Mouse (Mus musculus): ENCODE results near the gene Bcl2l15. TPM values are rescaled to one million over a fixed set of nuclear protein-coding genes. Genes with fewer than 3 reads are reported as not detected.
A peak's percentile ranks its signal among the peaks of the same experiment; 100 is the strongest.
"Not testable (repeated sequence)": the region's sequence is repeated elsewhere in the genome, so short reads cannot be mapped to it uniquely, and the experiment has no call there.

Gene Bcl2l15
- polyA plus RNA-seq, 1 experiment from 2014 or later: 0.14 TPM

DNA sequence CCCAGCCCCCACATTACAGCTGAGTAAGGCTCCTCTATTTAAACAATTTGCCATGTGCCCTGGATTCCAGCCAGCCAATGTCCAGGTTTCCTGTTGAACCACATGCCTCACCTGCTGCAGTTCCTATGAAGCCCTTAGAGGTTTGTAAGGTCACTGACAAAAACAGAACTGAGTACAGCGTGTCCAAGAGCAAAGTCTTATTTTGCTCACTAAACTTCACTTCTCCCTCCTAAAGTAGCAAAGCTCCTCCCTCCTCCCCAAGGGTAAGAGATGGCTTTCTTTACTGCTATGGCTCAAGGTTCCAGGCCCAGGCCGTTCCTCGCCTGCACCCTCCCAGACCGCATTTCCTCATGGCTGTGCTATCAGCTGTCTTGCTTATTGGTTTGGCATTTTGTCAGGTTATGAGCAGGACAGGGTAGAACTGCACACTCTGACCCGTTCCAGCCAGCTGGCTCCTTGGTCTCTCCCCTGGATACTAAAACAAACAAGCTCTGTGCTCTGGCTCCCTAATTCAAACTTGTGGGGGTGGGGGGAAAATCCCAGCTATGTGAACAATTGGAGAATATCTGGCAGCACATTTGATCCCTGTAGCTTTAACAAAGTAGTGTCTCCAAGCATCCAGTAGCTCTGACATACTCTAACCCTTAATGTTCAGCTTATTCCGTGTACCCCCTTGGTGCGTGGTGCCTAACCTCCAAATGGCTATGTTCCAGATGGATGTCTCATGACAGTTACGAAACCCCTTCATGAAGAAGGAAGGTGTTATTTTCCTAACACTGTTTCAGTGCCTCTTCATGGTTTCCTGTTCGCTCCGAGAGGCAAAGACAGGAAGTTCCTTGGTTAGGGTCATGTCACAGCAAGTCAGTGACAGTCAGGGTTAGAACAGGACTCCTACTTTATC lies 30.5 kb upstream of the Bcl2l15 start:
- peak overlapping the region; percentile 82 for H3K27ac ChIP-seq
- no peak overlapping the region for H3K4me2 ChIP-seq
- no peak overlapping the region for H3K9ac ChIP-seq
- H3K9me3 ChIP-seq (replicated peaks): no peaks in the 10 kb centered on the region
- WGBS: 59% methylated on average over 10 of the region's 10 CpGs
- H3K4me1 ChIP-seq: peaks cover 6% of the 10 kb centered on the region; the same call in 1 of the 2 replicates
- H3K4me3 ChIP-seq (replicated peaks): no peak overlapping the region
- ATAC-seq (replicated peaks; ENCODE audit: low FRiP score): peak; percentile 79
- no peaks in the 10 kb centered on the region for H3K27me3 ChIP-seq
- peaks cover 50% of the 10 kb centered on the region for H3K36me3 ChIP-seq

- no peak for ATAC-seq (replicated peaks; ENCODE audit: low FRiP score)
Observed at GRCm38 (mm10) chr3:103802861-103803260, 29.5 kb upstream of the Bcl2l15 start.

GRCm38 (mm10) chr3:103805671-103806070 lies 26.7 kb upstream of the Bcl2l15 start:
- WGBS: 90% methylated on average over 1 of the region's 1 CpGs
- H3K27me3 ChIP-seq: no peaks in the 10 kb centered on the region
- H3K4me2 ChIP-seq: no peak overlapping the region
- H3K36me3 ChIP-seq: peaks cover 55% of the 10 kb centered on the region
- H3K4me3 ChIP-seq (replicated peaks): no peak overlapping the region
- H3K9me3 ChIP-seq (replicated peaks): no peaks in the 10 kb centered on the region
- no peak overlapping the region for H3K27ac ChIP-seq
- no peak for ATAC-seq (replicated peaks; ENCODE audit: low FRiP score)
- peaks cover 23% of the 10 kb centered on the region for H3K4me1 ChIP-seq
- H3K9ac ChIP-seq: no peak overlapping the region

More at GRCm38 (mm10) chr3:103802861-103803260, 29.5 kb upstream of the Bcl2l15 start:
- WGBS: 81% methylated on average over 8 of the region's 8 CpGs
- no peaks in the 10 kb centered on the region for H3K9me3 ChIP-seq (replicated peaks)
- peaks cover 55% of the 10 kb centered on the region for H3K36me3 ChIP-seq
- H3K4me3 ChIP-seq (replicated peaks): no peak overlapping the region
- H3K4me1 ChIP-seq: peaks cover 8% of the 10 kb centered on the region
- no peak overlapping the region for H3K4me2 ChIP-seq
- H3K27ac ChIP-seq: peak overlapping the region; percentile 19; the same call in 1 of the 2 replicates
- no peaks in the 10 kb centered on the region for H3K27me3 ChIP-seq
- H3K9ac ChIP-seq: no peak overlapping the region

GRCm38 (mm10) chr3:103808891-103809798 lies 23.3 kb upstream of the Bcl2l15 start, which contains the start of the genes Dclre1b, Ap4b1 and Gm43064:
TSS of gene Dclre1b (minus strand) at chr3:103809444.
TSS of gene Ap4b1 (plus strand) at chr3:103809520.
TSS of gene Gm43064 (plus strand) at chr3:103809573.
- Histone ChIP-seq H3K27ac (peak within 1 kb of the TSS; percentile 96), H3K4me1 (peaks cover 17% of the 10 kb centered on the region), H3K36me3 (peaks cover 43% of the 10 kb centered on the region), H3K4me3 (replicated peaks) (peak within 1 kb of the TSS; percentile 88), H3K9ac (peak within 1 kb of the TSS; percentile 80), H3K27me3 (no peaks in the 10 kb centered on the region), H3K4me2 (peak within 1 kb of the TSS; percentile 74), H3K9me3 (replicated peaks) (no peaks in the 10 kb centered on the region)
- ATAC-seq (replicated peaks; ENCODE audit: low FRiP score): peak; percentile 98
- WGBS: under 1% methylated on average over 64 of the region's 70 CpGs

DNA sequence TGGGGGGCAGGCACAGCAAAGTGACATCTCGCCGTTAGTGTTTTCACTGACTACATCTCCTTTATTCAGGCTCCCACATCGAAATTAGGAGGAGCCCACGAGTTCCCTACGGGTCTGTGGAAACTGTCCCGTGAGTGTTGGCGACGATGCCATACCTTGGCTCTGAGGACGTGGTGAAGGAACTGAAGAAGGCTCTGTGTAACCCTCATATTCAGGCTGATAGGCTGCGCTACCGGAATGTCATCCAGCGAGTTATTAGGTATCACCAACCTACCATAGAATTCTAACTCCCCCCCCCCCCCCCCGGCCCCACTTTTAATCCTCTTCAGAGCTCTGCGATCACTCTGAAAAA lies 22.6 kb upstream of the Bcl2l15 start:
- Histone ChIP-seq H3K9me3 (replicated peaks) (no peaks in the 10 kb centered on the region), H3K4me2 (peak overlapping the region; percentile 74), H3K9ac (peak overlapping the region; percentile 80), H3K27ac (peak overlapping the region; percentile 96), H3K4me1 (peaks cover 17% of the 10 kb centered on the region), H3K27me3 (no peaks in the 10 kb centered on the region), H3K4me3 (replicated peaks) (peak overlapping the region; percentile 88), H3K36me3 (peaks cover 40% of the 10 kb centered on the region)
- peak; percentile 61; the same call in 1 of the 2 replicates for ATAC-seq (replicated peaks; ENCODE audit: low FRiP score)
- 2% methylated on average over 14 of the region's 14 CpGs for WGBS

DNA sequence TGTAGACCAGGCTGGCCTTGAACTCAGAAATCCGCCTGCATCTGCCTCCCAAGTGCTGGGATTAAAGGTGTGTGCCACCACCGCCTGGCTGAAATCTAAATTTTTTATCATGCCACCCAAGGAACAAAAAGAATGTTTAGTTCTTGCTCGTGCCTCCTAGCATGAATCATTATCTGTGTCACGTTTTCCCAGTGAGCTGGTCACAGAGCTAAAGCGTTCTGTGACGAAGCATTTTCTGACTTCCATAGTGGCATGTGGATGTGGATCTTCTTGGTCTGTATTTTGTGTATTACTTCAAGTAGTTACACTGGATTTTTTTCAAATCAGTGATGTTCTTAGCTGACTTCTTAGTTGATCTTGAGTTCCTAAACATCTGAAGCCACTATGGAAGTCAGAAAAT lies 21.4 kb upstream of the Bcl2l15 start:
- peak overlapping the region; percentile 74; the same call in 1 of the 2 replicates for H3K4me2 ChIP-seq
- peaks cover 17% of the 10 kb centered on the region for H3K4me1 ChIP-seq
- WGBS: 87% methylated on average over 6 of the region's 6 CpGs
- ATAC-seq (replicated peaks; ENCODE audit: low FRiP score): no peak
- H3K36me3 ChIP-seq: peaks cover 41% of the 10 kb centered on the region
- H3K9ac ChIP-seq: no peak overlapping the region
- no peak overlapping the region for H3K4me3 ChIP-seq (replicated peaks)
- H3K27ac ChIP-seq: no peak overlapping the region
- H3K27me3 ChIP-seq: no peaks in the 10 kb centered on the region
- no peaks in the 10 kb centered on the region for H3K9me3 ChIP-seq (replicated peaks)

DNA sequence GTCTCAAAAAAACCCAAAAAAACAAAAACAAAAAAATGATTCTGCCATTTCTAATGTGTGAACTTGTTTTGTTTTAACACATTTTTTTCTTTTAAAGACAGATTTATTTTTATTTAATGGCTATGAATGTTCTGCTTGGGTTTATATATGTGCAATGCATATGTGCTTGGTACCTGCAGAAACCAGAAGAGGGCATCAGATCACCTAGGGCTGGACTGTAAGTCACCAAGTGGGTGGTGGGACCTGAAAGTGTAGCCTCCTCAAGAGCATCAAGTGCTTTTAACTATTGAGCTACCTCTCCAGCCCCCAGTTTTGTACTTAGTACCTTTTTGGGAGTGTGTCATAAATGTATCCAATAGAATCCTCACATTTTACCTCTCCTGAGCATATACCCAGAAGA lies 4.9 kb upstream of the Bcl2l15 start:
- peaks cover 7% of the 10 kb centered on the region for H3K36me3 ChIP-seq
- ATAC-seq (replicated peaks; ENCODE audit: low FRiP score): no peak
- no peaks in the 10 kb centered on the region for H3K27me3 ChIP-seq
- H3K9ac ChIP-seq: no peak overlapping the region
- H3K4me3 ChIP-seq (replicated peaks): no peak overlapping the region
- no peak overlapping the region for H3K4me2 ChIP-seq
- no peak overlapping the region for H3K27ac ChIP-seq
- no peaks in the 10 kb centered on the region for H3K4me1 ChIP-seq
- H3K9me3 ChIP-seq (replicated peaks): no peaks in the 10 kb centered on the region

DNA sequence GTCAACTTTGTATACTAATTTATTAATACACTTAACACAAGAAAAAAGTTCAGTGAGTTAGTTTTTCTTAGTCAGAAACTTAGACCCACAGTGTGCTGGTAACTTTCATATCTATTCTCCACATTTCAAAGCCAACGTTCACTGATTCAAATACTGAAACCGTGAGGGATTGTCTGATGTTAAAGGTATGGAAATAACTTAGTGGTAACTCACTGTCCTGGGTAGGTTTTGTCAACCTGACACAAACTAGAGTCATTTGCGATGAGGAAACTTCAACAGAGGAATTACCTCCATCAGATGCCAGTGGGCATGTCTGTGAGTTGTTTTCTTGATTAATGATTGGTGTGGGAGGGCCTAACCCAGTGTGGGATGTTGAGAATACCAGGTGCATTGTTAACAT lies 3.4 kb upstream of the Bcl2l15 start:
- Histone ChIP-seq H3K9ac (no peak overlapping the region), H3K36me3 (no peaks in the 10 kb centered on the region), H3K4me1 (no peaks in the 10 kb centered on the region), H3K4me2 (no peak overlapping the region), H3K27me3 (no peaks in the 10 kb centered on the region), H3K27ac (no peak overlapping the region), H3K4me3 (replicated peaks) (no peak overlapping the region), H3K9me3 (replicated peaks) (no peaks in the 10 kb centered on the region)
- 78% methylated on average over 3 of the region's 3 CpGs for WGBS
- ATAC-seq (replicated peaks; ENCODE audit: low FRiP score): no peak

- H3K27me3 ChIP-seq; H3K4me3 ChIP-seq (replicated peaks); H3K9ac ChIP-seq; ATAC-seq (replicated peaks; ENCODE audit: low FRiP score); H3K4me1 ChIP-seq; H3K9me3 ChIP-seq (replicated peaks); H3K4me2 ChIP-seq; H3K36me3 ChIP-seq; H3K27ac ChIP-seq: not testable (repeated sequence)
- 75% methylated on average over 1 of the region's 1 CpGs for WGBS
Observed at GRCm38 (mm10) chr3:103830681-103831080, 1.7 kb upstream of the Bcl2l15 start.

DNA sequence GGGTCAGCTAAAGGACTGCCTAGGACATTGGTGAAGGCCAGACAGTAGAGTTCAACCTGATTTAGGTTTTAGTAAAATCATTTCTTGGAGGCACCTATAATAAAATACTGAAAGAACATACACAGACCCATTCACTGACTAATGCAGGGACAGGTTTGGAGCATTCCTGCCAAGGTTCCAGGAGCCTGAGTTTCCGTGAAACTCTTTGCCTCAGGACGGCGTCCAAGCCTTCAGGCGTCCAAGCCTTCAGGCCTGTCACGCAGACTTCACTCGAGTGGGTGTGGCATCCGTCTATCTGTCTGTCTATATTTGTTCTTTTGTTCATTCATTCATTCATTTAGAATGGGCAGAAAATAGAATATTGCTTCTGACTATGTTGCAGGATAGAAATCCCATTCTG lies 1.3 kb upstream of the Bcl2l15 start:
- WGBS: 87% methylated on average over 7 of the region's 7 CpGs
- H3K27me3 ChIP-seq: no peaks in the 10 kb centered on the region
- ATAC-seq (replicated peaks; ENCODE audit: low FRiP score): no peak

DNA sequence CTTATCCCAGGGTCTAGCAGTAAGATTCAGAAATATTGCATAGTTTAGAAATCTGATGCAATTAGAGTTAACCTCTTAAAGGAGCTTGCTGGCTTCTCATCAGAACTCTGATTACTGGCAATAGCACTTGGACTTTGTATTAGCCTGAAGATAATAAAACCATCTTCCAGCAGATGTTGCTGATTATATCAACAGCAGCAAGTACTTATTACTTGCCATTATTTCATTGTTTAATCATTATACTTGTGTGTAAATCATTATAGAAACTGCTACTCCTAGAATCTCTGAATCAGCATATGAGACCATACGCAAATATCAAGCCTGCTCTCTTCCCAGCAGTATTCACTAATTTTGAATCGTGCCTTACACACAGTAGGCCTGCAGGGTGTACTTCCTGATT lies 1.6 kb downstream of the Bcl2l15 start:
- Histone ChIP-seq H3K4me3 (replicated peaks) (no peak overlapping the region), H3K4me2 (no peak overlapping the region), H3K36me3 (no peaks in the 10 kb centered on the region), H3K9me3 (replicated peaks) (no peaks in the 10 kb centered on the region), H3K4me1 (no peaks in the 10 kb centered on the region), H3K9ac (no peak overlapping the region), H3K27me3 (no peaks in the 10 kb centered on the region), H3K27ac (no peak overlapping the region)
- no peak for ATAC-seq (replicated peaks; ENCODE audit: low FRiP score)
- WGBS: 91% methylated on average over 2 of the region's 2 CpGs

More for the DNA sequence above, 1.3 kb upstream of the Bcl2l15 start:
- Histone ChIP-seq H3K27ac (no peak overlapping the region), H3K4me2 (no peak overlapping the region), H3K36me3 (no peaks in the 10 kb centered on the region), H3K4me3 (replicated peaks) (no peak overlapping the region), H3K4me1 (no peaks in the 10 kb centered on the region), H3K9me3 (replicated peaks) (no peaks in the 10 kb centered on the region), H3K9ac (no peak overlapping the region)

Data from kidney, embryonic 15.5 days (tissue).